Mouse (Mus musculus) hindbrain, embryonic 13.5 days (tissue): ENCODE measurements at regions not wholly inside any gene's neighbourhood (a gene's known extent, or its start where the extent isn't known, plus 50 kb on each side); places are given as distances from the start of the nearest gene placed in this dataset. TPM values are rescaled to one million over a fixed set of nuclear protein-coding genes. Genes with fewer than 3 reads are reported as not detected.

Experiments
- ATAC-seq: fragments of 200-750 bp; cut with Nextera tagmentation; 2 replicates; pipeline ENCODE4 v1.8.0; 2017; ENCODE audit warnings: moderate TSS enrichment; ENCODE audit not compliant: low FRiP score
- H3K27ac ChIP-seq: fragments of 300-500 bp; sonication (generic); 2 replicates; pipeline ENCODE4 v1.5.1; 2015; ENCODE audit warnings: inconsistent platforms, mild to moderate bottlenecking, moderate library complexity
- H3K27me3 ChIP-seq: fragments of 300-500 bp; sonication (generic); 2 replicates; pipeline ENCODE4 v1.6.1; 2015; ENCODE audit warnings: mild to moderate bottlenecking, inconsistent platforms
- H3K36me3 ChIP-seq: fragments of 300-500 bp; sonication (generic); 2 replicates; pipeline ENCODE4 v1.6.1; 2015; ENCODE audit warnings: mild to moderate bottlenecking, inconsistent platforms
- H3K4me1 ChIP-seq: fragments of 300-500 bp; sonication (generic); replicated peaks from 2 replicates; pipeline ENCODE4 v1.6.1; 2015; ENCODE audit warnings: inconsistent platforms
- H3K4me2 ChIP-seq: fragments of 300-500 bp; sonication (generic); 2 replicates; pipeline ENCODE4 v1.6.1; 2015; ENCODE audit warnings: inconsistent platforms, mild to moderate bottlenecking, moderate library complexity
- H3K4me3 ChIP-seq: fragments of 300-500 bp; sonication (generic); 2 replicates; pipeline ENCODE4 v1.5.1; 2015; ENCODE audit warnings: mild to moderate bottlenecking, inconsistent platforms
- H3K9ac ChIP-seq: fragments of 300-500 bp; sonication (generic); 2 replicates; pipeline ENCODE4 v1.6.1; 2015; ENCODE audit warnings: mild to moderate bottlenecking, inconsistent platforms
- H3K9me3 ChIP-seq: fragments of 300-500 bp; sonication (generic); 2 replicates; pipeline ENCODE4 v1.6.1; 2016; ENCODE audit warnings: inconsistent platforms
- WGBS: fragments of 180-500 bp; shearing (Covaris S2); methylation state at CpG from one replicate; pipeline ENCODE4 v1.1.7; 2015; 5-methylcytosine and 5-hydroxymethylcytosine counted together
- microRNA-seq: library from miRNA; unstranded; fragments of <30 nt; microRNA quantifications from one replicate; pipeline ENCODE4, GENCODE M21; 2016

DNA sequence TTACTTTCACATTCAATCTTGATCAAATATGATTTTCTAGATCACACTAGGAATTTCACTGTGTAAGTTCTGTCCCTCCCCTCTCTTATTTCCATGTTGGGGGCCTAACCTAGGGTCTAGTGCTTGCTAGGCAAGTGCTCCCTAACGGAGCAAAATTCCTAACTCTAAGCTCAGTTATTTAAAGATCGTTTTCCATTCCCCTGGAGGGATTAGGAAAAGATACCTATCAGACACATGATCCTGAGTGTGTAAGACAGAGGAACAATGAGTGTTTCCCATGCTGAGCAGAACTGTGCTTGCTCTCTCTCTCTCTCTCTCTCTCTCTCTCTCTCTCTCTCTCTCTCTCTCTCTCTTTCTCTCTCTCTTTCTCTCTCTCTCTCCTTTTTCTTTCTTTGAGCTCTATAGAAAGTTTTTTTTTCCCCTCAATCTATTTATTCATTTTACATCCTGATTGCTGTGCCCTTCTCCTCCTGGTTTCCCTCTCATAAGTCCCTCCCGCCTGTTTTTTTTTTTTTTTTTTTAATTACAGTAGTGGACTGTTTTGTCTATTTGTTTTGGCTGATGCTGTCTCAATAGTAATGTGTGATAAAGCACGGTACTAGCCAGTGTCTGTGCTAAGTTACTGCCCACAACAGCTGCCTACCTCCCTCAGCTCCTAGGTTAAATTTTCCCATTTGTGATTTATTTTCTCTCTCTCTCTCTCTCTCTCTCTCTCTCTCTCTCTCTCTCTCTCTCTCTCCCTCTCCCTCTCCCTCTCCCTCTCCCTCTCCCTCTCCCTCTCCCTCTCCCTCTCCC is 69.5 kb upstream of the Pbx1 start:
- no peak for ATAC-seq
- H3K9me3 ChIP-seq, result no peaks in the 10 kb centered on the region
- H3K27ac ChIP-seq, result no peak overlapping the region
- H3K4me3 ChIP-seq, result no peak overlapping the region
- H3K4me2 ChIP-seq, result no peak overlapping the region
- WGBS, result 55% methylated on average over 4 of the region's 4 CpGs
- no peaks in the 10 kb centered on the region for H3K27me3 ChIP-seq
- H3K4me1 ChIP-seq, result peaks cover 5% of the 10 kb centered on the region; the same call in 1 of the 2 replicates
- no peak overlapping the region for H3K9ac ChIP-seq
- H3K36me3 ChIP-seq, result no peaks in the 10 kb centered on the region

- Histone ChIP-seq H3K36me3 (no peaks in the 10 kb centered on the region), H3K4me1 (peaks cover 11% of the 10 kb centered on the region), H3K4me3 (no peak overlapping the region), H3K9me3 (no peaks in the 10 kb centered on the region), H3K27ac (no peak overlapping the region), H3K9ac (no peak overlapping the region), H3K4me2 (no peak overlapping the region), H3K27me3 (no peaks in the 10 kb centered on the region)
- no peak for ATAC-seq
- 82% methylated on average over 4 of the region's 4 CpGs for WGBS
Measured at GRCm38 (mm10) chr1:168497801-168498200, 65.7 kb upstream of the Pbx1 start.

- no peak for ATAC-seq
- Histone ChIP-seq H3K9me3 (no peaks in the 10 kb centered on the region), H3K27me3 (no peaks in the 10 kb centered on the region), H3K27ac (peak overlapping the region; percentile 8; the same call in 1 of the 2 replicates), H3K4me2 (0 out of 2 replicates have a peak overlapping the region, but pooled peaks have one; percentile 2), H3K4me1 (peaks cover 6% of the 10 kb centered on the region), H3K36me3 (no peaks in the 10 kb centered on the region), H3K9ac (no peak overlapping the region), H3K4me3 (no peak overlapping the region)
- WGBS, result 38% methylated on average over 13 of the region's 13 CpGs
Measured at GRCm38 (mm10) chr1:168495687-168496527, 63.8 kb upstream of the Pbx1 start.

GRCm38 (mm10) chr1:168487492-168487891 is 55.4 kb upstream of the Pbx1 start:
- Histone ChIP-seq H3K27ac (no peak overlapping the region), H3K9me3 (no peaks in the 10 kb centered on the region), H3K36me3 (no peaks in the 10 kb centered on the region), H3K4me2 (no peak overlapping the region), H3K9ac (no peak overlapping the region), H3K4me1 (0 out of 2 replicates have a peak, but pooled peaks cover 4% of the 10 kb centered on the region), H3K4me3 (no peak overlapping the region), H3K27me3 (no peaks in the 10 kb centered on the region)
- no peak for ATAC-seq
- WGBS, result 75% methylated on average over 7 of the region's 7 CpGs

DNA sequence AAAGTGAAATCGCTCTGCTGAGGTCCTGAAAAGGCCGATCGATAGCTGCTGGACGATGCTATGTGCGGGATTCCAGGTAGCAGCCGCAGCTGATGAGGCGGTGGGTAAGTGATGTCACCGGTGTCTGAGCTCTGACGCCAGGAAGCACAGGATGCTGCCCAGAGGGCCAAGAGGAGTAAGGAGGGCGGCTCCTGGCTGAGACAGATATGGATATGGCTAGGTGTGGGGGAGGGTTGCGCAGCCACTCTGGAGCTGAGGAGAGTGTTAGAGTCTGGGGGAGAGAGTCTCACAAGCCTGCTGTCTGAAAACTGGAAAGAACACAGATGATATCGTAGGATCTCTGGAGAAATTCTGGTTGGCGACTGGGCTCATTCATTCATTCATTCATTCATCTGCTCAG is 51.6 kb upstream of the Pbx1 start:
- Histone ChIP-seq H3K27ac (no peak overlapping the region), H3K4me2 (no peak overlapping the region), H3K36me3 (no peaks in the 10 kb centered on the region), H3K27me3 (no peaks in the 10 kb centered on the region), H3K9ac (no peak overlapping the region), H3K4me1 (0 out of 2 replicates have a peak, but pooled peaks cover 4% of the 10 kb centered on the region), H3K4me3 (no peak overlapping the region), H3K9me3 (no peaks in the 10 kb centered on the region)
- WGBS, result 84% methylated on average over 13 of the region's 13 CpGs
- no peak for ATAC-seq

Small RNA genes lying in the stretch of these regions (microRNA-seq; reads per million reads assigned to microRNA genes)
- gene Mir6348 (not detected), gene Mir6354 (not detected)
